Mouse (Mus musculus): ENCODE data around the gene Vmn1r10. TPM values are rescaled to one million over a fixed set of nuclear protein-coding genes. Genes with fewer than 3 reads are reported as not detected.

Gene Vmn1r10
- polyA plus RNA-seq (2015; fragmentation: Nextera tagmentation; extraction: Ambion mirVana), result not detected in 2 replicates

DNA sequence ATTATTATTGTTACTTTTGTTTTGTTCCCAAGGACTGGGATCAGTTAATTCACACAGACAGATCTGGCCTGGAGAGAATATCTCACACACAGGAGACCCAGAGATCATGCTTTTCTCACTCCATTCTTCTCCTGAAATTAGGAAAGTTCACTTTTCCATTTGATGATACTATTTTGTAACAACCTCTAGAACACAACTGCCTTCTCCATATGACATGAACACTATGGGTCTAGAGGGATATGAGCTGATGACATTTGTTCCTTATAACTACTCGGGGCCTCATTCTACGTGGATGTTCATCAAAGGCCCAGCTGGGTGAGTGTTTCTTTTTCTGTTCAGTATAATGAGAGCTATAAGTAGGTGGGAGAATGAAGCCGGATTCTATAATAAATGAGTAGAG lies at the start of gene Vmn1r10:
Gene Vmn1r10 (plus strand): TSS at position 301 of the 400 bp plus-strand sequence.
- Histone ChIP-seq H3K4me2 (ENCODE audit: low read depth, low read length) (no peak within 1 kb of the TSS), H3K27ac (ENCODE audit: low read length) (no peak within 1 kb of the TSS), H3K9me3 (replicated peaks; ENCODE audit: control insufficient read depth, low read length) (no peaks in the 10 kb centered on the region), H3K4me1 (ENCODE audit: control insufficient read depth, low read depth, low read length) (no peaks in the 10 kb centered on the region), H3K4me3 (ENCODE audit: low read depth, low read length) (no peak within 1 kb of the TSS), H3K36me3 (ENCODE audit: control insufficient read depth, insufficient read depth) (no peaks in the 10 kb centered on the region), H3K9ac (ENCODE audit: low read depth, low read length) (no peak within 1 kb of the TSS), H3K27me3 (ENCODE audit: control insufficient read depth, insufficient read depth, low read depth, low read length) (no peaks in the 10 kb centered on the region)
- WGBS (ENCODE audit: insufficient replicate concordance), result 50% methylated on average over 3 of the region's 3 CpGs
- ATAC-seq (ENCODE audit: low read depth), result no peak

DNA sequence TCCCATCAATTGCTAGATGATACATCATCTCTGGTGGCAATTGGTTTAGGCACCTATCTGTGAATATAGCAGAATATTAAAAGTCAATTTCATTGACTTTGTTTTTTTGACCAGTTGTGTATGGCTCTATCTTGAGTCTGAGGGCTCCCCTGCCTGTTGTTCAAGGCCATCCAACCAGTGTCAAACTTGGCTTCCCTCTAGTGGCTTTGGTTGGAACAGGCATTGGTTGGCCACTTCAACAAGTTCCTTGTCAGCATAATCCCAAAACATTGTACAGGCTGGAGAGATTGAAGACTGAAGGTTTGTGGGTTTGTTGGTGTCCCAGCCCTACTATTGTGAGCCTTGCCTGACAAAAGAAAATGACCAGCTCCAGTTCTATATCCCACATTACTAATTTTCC lies 45.5 kb upstream of the Vmn1r10 start:
- no peak overlapping the region for H3K9ac ChIP-seq (ENCODE audit: low read depth, low read length)
- no peaks in the 10 kb centered on the region for H3K9me3 ChIP-seq (replicated peaks; ENCODE audit: control insufficient read depth, low read length)
- no peak overlapping the region for H3K4me2 ChIP-seq (ENCODE audit: low read depth, low read length)
- no peaks in the 10 kb centered on the region for H3K4me1 ChIP-seq (ENCODE audit: control insufficient read depth, low read depth, low read length)
- ATAC-seq (ENCODE audit: low read depth), result no peak
- no peaks in the 10 kb centered on the region for H3K36me3 ChIP-seq (ENCODE audit: control insufficient read depth, insufficient read depth)
- H3K27me3 ChIP-seq (ENCODE audit: control insufficient read depth, insufficient read depth, low read depth, low read length), result no peaks in the 10 kb centered on the region
- no peak overlapping the region for H3K27ac ChIP-seq (ENCODE audit: low read length)
- no peak overlapping the region for H3K4me3 ChIP-seq (ENCODE audit: low read depth, low read length)

- WGBS (ENCODE audit: insufficient replicate concordance), result 50% methylated on average over 2 of the region's 2 CpGs
- H3K27me3 ChIP-seq (ENCODE audit: control insufficient read depth, insufficient read depth, low read depth, low read length), result no peaks in the 10 kb centered on the region
- no peak within 1 kb of the TSS for H3K4me2 ChIP-seq (ENCODE audit: low read depth, low read length)
- H3K4me1 ChIP-seq (ENCODE audit: control insufficient read depth, low read depth, low read length), result no peaks in the 10 kb centered on the region
- no peak within 1 kb of the TSS for H3K4me3 ChIP-seq (ENCODE audit: low read depth, low read length)
- no peak for ATAC-seq (ENCODE audit: low read depth)
- no peaks in the 10 kb centered on the region for H3K9me3 ChIP-seq (replicated peaks; ENCODE audit: control insufficient read depth, low read length)
- H3K27ac ChIP-seq (ENCODE audit: low read length), result no peak within 1 kb of the TSS
- no peaks in the 10 kb centered on the region for H3K36me3 ChIP-seq (ENCODE audit: control insufficient read depth, insufficient read depth)
- no peak within 1 kb of the TSS for H3K9ac ChIP-seq (ENCODE audit: low read depth, low read length)
Measured at GRCm38 (mm10) chr6:57066487-57066886, 42.8 kb upstream of the Vmn1r10 start, which contains the start of gene Vmn1r9. Gene Vmn1r9 (plus strand): TSS chr6:57066787.

DNA sequence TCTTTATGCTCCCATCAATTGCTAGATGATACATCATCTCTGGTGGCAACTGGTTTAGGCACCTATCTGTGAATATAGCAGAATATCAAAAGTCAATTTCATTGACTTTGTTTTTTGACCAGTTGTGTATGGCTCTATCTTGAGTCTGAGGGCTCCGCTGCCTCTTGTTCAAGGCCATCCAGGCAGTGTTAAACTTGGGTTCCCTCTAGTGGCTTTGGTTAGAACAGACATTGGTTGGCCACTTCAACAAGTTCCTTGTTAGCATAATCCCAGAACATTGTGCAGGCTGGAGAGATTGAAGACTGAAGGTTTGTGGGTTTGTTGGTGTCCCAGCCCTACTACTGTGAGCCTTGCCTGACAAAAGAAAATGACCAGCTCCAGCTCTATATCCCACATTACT lies 2.9 kb upstream of the Vmn1r10 start:
- no peaks in the 10 kb centered on the region for H3K27me3 ChIP-seq (ENCODE audit: control insufficient read depth, insufficient read depth, low read depth, low read length)
- no peaks in the 10 kb centered on the region for H3K9me3 ChIP-seq (replicated peaks; ENCODE audit: control insufficient read depth, low read length)
- H3K27ac ChIP-seq (ENCODE audit: low read length), result no peak overlapping the region
- WGBS (ENCODE audit: insufficient replicate concordance), result 50% methylated on average over 1 of the region's 1 CpGs
- H3K4me2 ChIP-seq (ENCODE audit: low read depth, low read length), result no peak overlapping the region
- H3K36me3 ChIP-seq (ENCODE audit: control insufficient read depth, insufficient read depth), result no peaks in the 10 kb centered on the region
- no peaks in the 10 kb centered on the region for H3K4me1 ChIP-seq (ENCODE audit: control insufficient read depth, low read depth, low read length)
- H3K9ac ChIP-seq (ENCODE audit: low read depth, low read length), result no peak overlapping the region
- ATAC-seq (ENCODE audit: low read depth), result no peak
- H3K4me3 ChIP-seq (ENCODE audit: low read depth, low read length), result no peak overlapping the region

DNA sequence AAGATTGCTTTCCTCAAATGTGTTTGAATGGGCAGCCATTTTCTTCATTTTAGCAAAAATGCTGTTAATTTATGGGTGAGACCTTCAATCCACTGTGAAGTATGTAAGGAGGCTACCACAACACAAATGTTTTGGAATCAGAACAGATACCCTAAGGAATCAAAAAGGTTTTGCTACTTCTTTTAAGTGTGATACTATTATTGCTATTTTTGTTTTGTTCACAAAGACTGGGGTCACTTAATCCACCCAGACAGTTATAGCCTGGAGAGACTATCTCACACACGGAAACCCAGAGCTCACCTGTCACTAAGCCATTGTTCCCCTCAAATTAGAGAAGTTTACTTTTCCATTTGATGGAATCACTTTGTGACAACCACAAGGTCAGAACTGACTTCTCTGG lies 23.9 kb downstream of the Vmn1r10 start, which contains the start of gene Vmn1r11:
Gene Vmn1r11 (plus strand): TSS at position 301 of the 400 bp plus-strand sequence.
- no peaks in the 10 kb centered on the region for H3K9me3 ChIP-seq (replicated peaks; ENCODE audit: control insufficient read depth, low read length)
- H3K4me1 ChIP-seq (ENCODE audit: control insufficient read depth, low read depth, low read length), result no peaks in the 10 kb centered on the region
- ATAC-seq (ENCODE audit: low read depth), result no peak
- H3K27me3 ChIP-seq (ENCODE audit: control insufficient read depth, insufficient read depth, low read depth, low read length), result no peaks in the 10 kb centered on the region
- H3K27ac ChIP-seq (ENCODE audit: low read length), result no peak within 1 kb of the TSS
- H3K9ac ChIP-seq (ENCODE audit: low read depth, low read length), result no peak within 1 kb of the TSS
- H3K4me3 ChIP-seq (ENCODE audit: low read depth, low read length), result no peak within 1 kb of the TSS
- H3K4me2 ChIP-seq (ENCODE audit: low read depth, low read length), result no peak within 1 kb of the TSS
- WGBS (ENCODE audit: insufficient replicate concordance), result 58% methylated on average over 1 of the region's 1 CpGs
- no peaks in the 10 kb centered on the region for H3K36me3 ChIP-seq (ENCODE audit: control insufficient read depth, insufficient read depth)

DNA sequence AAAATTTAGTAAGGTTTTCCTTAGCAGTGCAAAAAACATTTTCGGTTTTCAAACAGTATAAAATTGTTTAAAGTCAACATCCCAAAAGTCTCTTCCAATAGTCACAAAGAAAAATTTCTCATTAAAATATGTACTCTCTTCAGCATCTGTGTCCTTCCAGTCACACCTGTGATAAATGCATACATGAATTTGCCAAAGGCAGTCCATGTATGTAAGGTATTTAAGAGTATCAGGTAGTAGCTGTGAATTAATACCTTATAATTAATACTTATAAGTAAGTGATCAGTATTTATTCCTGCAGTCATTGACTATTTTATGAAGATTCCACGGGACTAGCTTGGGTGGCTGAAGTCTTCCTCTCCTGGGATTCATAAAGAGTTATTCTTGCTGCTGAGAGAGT lies 47.4 kb downstream of the Vmn1r10 start, which contains the start of gene Vmn1r12:
Gene Vmn1r12 (plus strand): TSS at position 301 of the 400 bp plus-strand sequence.
- ATAC-seq (ENCODE audit: low read depth), result no peak
- H3K36me3 ChIP-seq (ENCODE audit: control insufficient read depth, insufficient read depth), result no peaks in the 10 kb centered on the region
- H3K4me2 ChIP-seq (ENCODE audit: low read depth, low read length), result no peak within 1 kb of the TSS
- no peaks in the 10 kb centered on the region for H3K4me1 ChIP-seq (ENCODE audit: control insufficient read depth, low read depth, low read length)
- H3K9me3 ChIP-seq (replicated peaks; ENCODE audit: control insufficient read depth, low read length), result no peaks in the 10 kb centered on the region
- H3K9ac ChIP-seq (ENCODE audit: low read depth, low read length), result no peak within 1 kb of the TSS
- no peak within 1 kb of the TSS for H3K4me3 ChIP-seq (ENCODE audit: low read depth, low read length)
- H3K27ac ChIP-seq (ENCODE audit: low read length), result no peak within 1 kb of the TSS
- 37% methylated on average over 2 of the region's 2 CpGs for WGBS (ENCODE audit: insufficient replicate concordance)
- H3K27me3 ChIP-seq (ENCODE audit: control insufficient read depth, insufficient read depth, low read depth, low read length), result no peaks in the 10 kb centered on the region

Other genes with a start within 250 kb of the Vmn1r10 start
- gene Nt5c3, start 185.5 kb upstream of the Vmn1r10 start, polyA plus RNA-seq (2015; fragmentation: Nextera tagmentation; extraction: Ambion mirVana), result 240 and 242 TPM in 2 replicates
- 0.15 and 0.18 TPM in 2 replicates for gene Vmn1r4, start 185.4 kb upstream of the Vmn1r10 start, polyA plus RNA-seq (2015; fragmentation: Nextera tagmentation; extraction: Ambion mirVana)
- not detected in 2 replicates for gene Vmn1r5, start 139.2 kb upstream of the Vmn1r10 start, polyA plus RNA-seq (2015; fragmentation: Nextera tagmentation; extraction: Ambion mirVana)
- gene Vmn1r6, start 112.2 kb upstream of the Vmn1r10 start, polyA plus RNA-seq (2015; fragmentation: Nextera tagmentation; extraction: Ambion mirVana), result not detected in 2 replicates
- gene Vmn1r7, start 84.1 kb upstream of the Vmn1r10 start, polyA plus RNA-seq (2015; fragmentation: Nextera tagmentation; extraction: Ambion mirVana), result not detected in 2 replicates
- gene Vmn1r8, start 77.2 kb upstream of the Vmn1r10 start, polyA plus RNA-seq (2015; fragmentation: Nextera tagmentation; extraction: Ambion mirVana), result not detected in 2 replicates
- gene Vmn1r9, start 42.7 kb upstream of the Vmn1r10 start, polyA plus RNA-seq (2015; fragmentation: Nextera tagmentation; extraction: Ambion mirVana), result not detected in 2 replicates
- gene Vmn1r11, start 24.0 kb downstream of the Vmn1r10 start, polyA plus RNA-seq (2015; fragmentation: Nextera tagmentation; extraction: Ambion mirVana), result not detected in 2 replicates
- gene Vmn1r12, start 47.5 kb downstream of the Vmn1r10 start, polyA plus RNA-seq (2015; fragmentation: Nextera tagmentation; extraction: Ambion mirVana), result not detected in 2 replicates
- not detected in 2 replicates for gene Vmn1r13, start 93.8 kb downstream of the Vmn1r10 start, polyA plus RNA-seq (2015; fragmentation: Nextera tagmentation; extraction: Ambion mirVana)
- gene Vmn1r14, start 122.2 kb downstream of the Vmn1r10 start, polyA plus RNA-seq (2015; fragmentation: Nextera tagmentation; extraction: Ambion mirVana), result not detected in 2 replicates
- gene Vmn1r15, start 148.5 kb downstream of the Vmn1r10 start, polyA plus RNA-seq (2015; fragmentation: Nextera tagmentation; extraction: Ambion mirVana), result not detected in 2 replicates
- gene Vmn1r16, start 220.0 kb downstream of the Vmn1r10 start, polyA plus RNA-seq (2015; fragmentation: Nextera tagmentation; extraction: Ambion mirVana), result not detected in 2 replicates